Mouse (Mus musculus) embryonic fibroblast, embryonic 13.5 days (primary cell): Measurements from ENCODE around the gene Mgat4b. TPM values are rescaled to one million over a fixed set of nuclear protein-coding genes. Genes with fewer than 3 reads are reported as not detected.
A peak's percentile ranks its signal among the peaks of the same experiment; 100 is the strongest.

Experiments
- H3K27ac ChIP-seq: 2 replicates; pipeline ENCODE4 v1.5.1; 2012; ENCODE audit warnings: low read length, control low read depth, inconsistent platforms; ENCODE audit not compliant: insufficient read depth
- H3K4me1 ChIP-seq: 2 replicates; pipeline ENCODE4 v1.6.1; 2011; ENCODE audit warnings: low read length; ENCODE audit not compliant: control insufficient read depth, insufficient read depth
- H3K4me3 ChIP-seq: 2 replicates; pipeline ENCODE4 v1.5.1; 2011; ENCODE audit warnings: mild to moderate bottlenecking, control low read depth, low read length; ENCODE audit not compliant: insufficient read depth
- CTCF ChIP-seq: IDR thresholded peaks from 2 replicates; pipeline ENCODE4 v1.5.1; 2011; ENCODE audit warnings: mild to moderate bottlenecking, control low read depth, low read length, moderate library complexity, borderline replicate concordance; ENCODE audit not compliant: insufficient read depth
- POLR2A ChIP-seq: IDR thresholded peaks from 2 replicates; pipeline ENCODE4 v1.6.1; 2011; ENCODE audit warnings: low read depth, mild to moderate bottlenecking, control low read depth, low read length, moderate library complexity
- polyA plus RNA-seq: library from polyadenylated mRNA; stranded (reverse); fragments of >200 nt; gene quantifications from 2 replicates; pipeline ENCODE4 v1.2.4, GENCODE M21; 2011; ENCODE audit warnings: low read depth; ENCODE audit not compliant: missing spikeins, insufficient read length

The Mgat4b gene
- polyA plus RNA-seq, 1 experiment: 35.1 TPM

GRCm38 (mm10) chr11:50262020-50262419 is 51.3 kb downstream of the Mgat4b start:
- Histone ChIP-seq H3K4me1 (no peaks in the 10 kb centered on the region), H3K27ac (no peak overlapping the region), H3K4me3 (no peak overlapping the region)
- TF ChIP-seq POLR2A: no peak
- TF ChIP-seq CTCF: peak; percentile 28; the same call in 1 of the 2 replicates

GRCm38 (mm10) chr11:50263198-50263597 is 52.5 kb downstream of the Mgat4b start:
- no peak overlapping the region for H3K4me3 ChIP-seq
- H3K27ac ChIP-seq: no peak overlapping the region
- H3K4me1 ChIP-seq: no peaks in the 10 kb centered on the region
- no peak for TF ChIP-seq CTCF
- no peak for TF ChIP-seq POLR2A

GRCm38 (mm10) chr11:50265931-50266330 is 55.2 kb downstream of the Mgat4b start:
- H3K27ac ChIP-seq: no peak overlapping the region
- H3K4me1 ChIP-seq: no peaks in the 10 kb centered on the region
- H3K4me3 ChIP-seq: no peak overlapping the region
- TF ChIP-seq CTCF: no peak
- no peak for TF ChIP-seq POLR2A

DNA sequence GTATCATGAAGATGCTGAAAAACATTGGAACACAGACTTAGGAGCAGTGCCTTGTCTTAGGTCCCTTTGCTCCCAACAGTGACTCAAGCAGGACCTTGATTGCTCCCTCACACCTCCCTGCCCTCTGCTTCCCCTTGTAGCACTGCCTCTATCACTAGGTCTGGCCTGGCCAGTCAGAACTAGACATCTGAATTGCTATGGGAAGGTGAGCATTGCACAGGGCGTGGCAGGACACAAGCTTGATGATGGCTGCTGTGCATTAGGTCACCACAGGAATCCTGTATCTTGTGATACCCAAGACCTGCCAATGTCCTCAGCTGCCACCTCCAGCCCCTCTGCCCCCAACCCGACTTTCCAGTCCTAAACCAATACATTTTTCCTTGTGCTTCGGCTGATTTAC is 56.3 kb downstream of the Mgat4b start:
- H3K4me3 ChIP-seq: no peak overlapping the region
- H3K27ac ChIP-seq: no peak overlapping the region
- H3K4me1 ChIP-seq: no peaks in the 10 kb centered on the region
- no peak for TF ChIP-seq POLR2A
- TF ChIP-seq CTCF: no peak

- no peaks in the 10 kb centered on the region for H3K4me1 ChIP-seq
- TF ChIP-seq POLR2A (no peak), CTCF (no peak)
- no peak overlapping the region for H3K27ac ChIP-seq
- no peak overlapping the region for H3K4me3 ChIP-seq
Observed at GRCm38 (mm10) chr11:50269163-50269562, 58.5 kb downstream of the Mgat4b start.

DNA sequence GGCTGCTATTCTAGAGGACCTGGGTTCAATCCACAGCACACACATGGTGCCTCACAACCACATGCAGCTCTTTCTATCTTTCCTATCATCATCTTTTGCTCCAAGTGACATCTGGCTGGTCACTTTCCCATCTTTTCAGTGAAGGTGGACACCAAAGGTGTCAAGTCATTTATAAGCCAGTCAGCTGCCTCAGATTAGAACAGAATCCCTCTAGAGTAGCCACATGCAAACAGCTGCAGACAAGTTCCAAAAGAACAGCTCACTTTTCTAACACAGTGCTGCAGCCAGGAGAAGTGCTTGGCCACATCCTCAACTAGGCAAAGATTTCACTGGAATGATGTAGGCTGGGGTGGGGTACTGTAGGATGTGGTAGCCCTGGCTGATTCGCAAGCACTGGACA is 59.2 kb downstream of the Mgat4b start:
- no peak for TF ChIP-seq CTCF
- no peak for TF ChIP-seq POLR2A
- H3K27ac ChIP-seq: 0 out of 2 replicates have a peak overlapping the region, but pooled peaks have one; percentile 37

DNA sequence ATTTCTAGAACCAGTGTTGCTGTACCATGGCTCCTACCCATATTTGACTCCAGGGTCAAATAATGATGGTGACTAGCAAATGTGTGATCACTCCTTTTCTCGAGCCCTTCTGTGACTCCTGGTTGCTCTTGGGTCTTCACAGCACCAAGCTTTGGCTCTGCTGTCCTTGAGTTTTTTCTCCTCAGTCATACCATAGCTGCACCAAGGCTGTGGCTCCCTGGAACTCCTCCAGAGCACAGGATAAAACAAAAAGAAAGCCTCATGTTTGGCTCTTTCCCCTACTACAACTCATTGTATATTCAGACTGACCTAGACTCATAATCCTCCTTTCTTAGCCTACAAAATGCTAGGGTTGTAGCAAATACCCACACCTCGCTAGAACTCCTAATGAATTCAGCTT is 62.1 kb downstream of the Mgat4b start:
- peaks cover 12% of the 10 kb centered on the region for H3K4me1 ChIP-seq
- H3K4me3 ChIP-seq: no peak overlapping the region
- TF ChIP-seq CTCF (no peak), POLR2A (no peak)
- no peak overlapping the region for H3K27ac ChIP-seq

More for the DNA sequence above, 59.2 kb downstream of the Mgat4b start:
- Histone ChIP-seq H3K4me1 (peaks cover under 1% of the 10 kb centered on the region; the same call in 1 of the 2 replicates), H3K4me3 (no peak overlapping the region)

DNA sequence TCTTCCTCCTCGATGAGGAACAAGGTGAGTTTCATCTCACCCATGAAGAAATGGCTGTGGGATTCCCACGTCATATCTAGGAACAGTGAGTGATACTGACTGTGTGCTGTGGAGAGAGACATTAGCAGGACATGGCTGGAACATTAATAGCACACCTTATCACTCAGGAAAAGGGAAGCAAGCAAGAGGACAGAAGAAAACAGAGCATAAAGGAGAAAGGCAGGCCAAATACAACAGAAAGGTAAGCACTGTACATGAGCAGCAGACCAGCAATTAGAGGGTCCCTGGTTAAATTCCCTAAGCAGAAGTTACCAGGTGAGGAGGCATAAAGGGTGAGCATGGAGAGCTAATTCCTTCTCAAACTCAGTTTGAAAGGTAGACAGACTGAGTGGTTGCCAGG is 64.4 kb downstream of the Mgat4b start:
- TF ChIP-seq CTCF: no peak
- Histone ChIP-seq H3K4me3 (no peak overlapping the region), H3K4me1 (peaks cover 12% of the 10 kb centered on the region), H3K27ac (peak overlapping the region; percentile 89)

- TF ChIP-seq POLR2A: no peak
- TF ChIP-seq CTCF: no peak
- Histone ChIP-seq H3K4me1 (peaks cover 12% of the 10 kb centered on the region), H3K27ac (peak overlapping the region; percentile 89)
Observed at GRCm38 (mm10) chr11:50275568-50276151, 65.0 kb downstream of the Mgat4b start.

GRCm38 (mm10) chr11:50277025-50277424 is 66.3 kb downstream of the Mgat4b start:
- H3K27ac ChIP-seq: no peak overlapping the region
- TF ChIP-seq CTCF (no peak), POLR2A (no peak)
- H3K4me3 ChIP-seq: no peak overlapping the region
- peaks cover 15% of the 10 kb centered on the region for H3K4me1 ChIP-seq

More at GRCm38 (mm10) chr11:50275568-50276151, 65.0 kb downstream of the Mgat4b start:
- no peak overlapping the region for H3K4me3 ChIP-seq
